Mouse (Mus musculus): Measurements from ENCODE around the gene Mroh3.

The Mroh3 gene

DNA sequence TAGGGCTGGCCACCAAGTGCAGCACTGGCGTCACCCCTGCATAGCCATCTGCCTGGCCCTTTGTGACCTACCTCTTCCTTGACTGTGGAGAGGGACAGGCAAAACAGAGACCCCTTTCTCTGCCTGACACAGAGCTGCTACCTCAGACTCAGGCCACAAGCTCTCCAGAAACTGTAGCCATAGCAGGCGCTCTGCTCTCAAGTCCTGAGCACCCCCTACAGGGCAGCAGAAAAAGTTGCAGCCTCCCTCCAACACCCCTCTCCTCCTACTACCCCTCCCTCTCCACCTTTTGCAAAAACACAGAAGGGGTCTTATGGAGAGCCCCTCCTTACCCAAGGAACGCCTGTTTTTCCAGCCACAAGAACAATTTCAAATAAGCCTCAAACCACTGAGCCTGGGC is at the start of gene Mroh3:
Mroh3 (minus strand) TSS at position 26 of the 400 bp plus-strand sequence.
- DNase-seq = peak; percentile 76

DNA sequence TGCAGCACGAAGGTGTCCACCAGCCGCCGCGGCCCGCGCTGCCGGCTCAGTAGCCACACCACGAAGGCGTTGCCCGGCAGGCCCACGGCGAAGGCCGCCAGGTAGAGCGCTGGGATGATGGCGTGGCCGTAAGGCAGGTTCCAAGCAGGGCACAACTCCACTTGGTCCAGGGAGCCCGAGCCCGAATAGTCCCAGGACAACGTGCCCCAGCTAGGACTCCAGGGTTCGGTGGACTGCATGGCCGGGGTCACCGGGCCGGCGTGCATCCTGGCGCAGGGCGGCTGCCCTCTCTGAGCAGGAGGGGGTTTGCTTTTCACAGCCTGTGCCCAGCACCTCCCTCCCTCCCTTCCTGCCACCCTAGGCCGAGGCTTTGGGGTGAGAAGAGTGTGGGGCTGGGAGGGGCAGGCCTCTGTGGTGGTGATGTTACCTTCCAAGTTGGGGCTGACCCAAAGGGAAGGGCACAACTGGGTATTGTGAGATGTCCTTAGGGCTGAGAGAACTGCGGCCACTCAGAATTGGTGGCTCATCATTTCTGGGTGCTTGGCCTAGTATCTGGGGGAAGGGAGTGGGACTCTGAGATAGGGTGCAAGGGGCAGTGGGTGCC is 48.1 kb upstream of the Mroh3 start, which contains the start of gene Gpr25:
Gpr25 (minus strand) TSS at position 239 of the 604 bp plus-strand sequence.
- DNase-seq = peak; percentile 32

GRCm38 (mm10) chr1:136259893-136260634 is 47.4 kb upstream of the Mroh3 start:
- DNase-seq = peak; percentile 67

DNA sequence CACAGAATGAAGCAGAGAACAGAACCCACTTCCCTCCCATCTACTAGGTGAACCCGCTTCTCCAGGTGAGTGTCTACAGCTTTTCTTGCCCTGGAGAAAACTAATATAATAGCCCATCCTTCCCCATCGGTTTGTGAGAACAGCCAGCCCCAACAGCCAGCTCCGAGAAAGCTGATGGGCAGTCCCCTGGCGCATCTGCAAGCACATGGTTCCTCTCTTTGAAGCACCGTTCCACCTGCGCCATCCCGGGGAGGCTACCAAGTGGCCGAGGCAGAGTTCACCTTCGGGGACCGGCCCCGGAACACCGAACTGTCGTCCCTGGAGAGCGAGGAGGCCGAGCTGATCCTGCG is 46.9 kb upstream of the Mroh3 start:
- DNase-seq = peak; percentile 42

DNA sequence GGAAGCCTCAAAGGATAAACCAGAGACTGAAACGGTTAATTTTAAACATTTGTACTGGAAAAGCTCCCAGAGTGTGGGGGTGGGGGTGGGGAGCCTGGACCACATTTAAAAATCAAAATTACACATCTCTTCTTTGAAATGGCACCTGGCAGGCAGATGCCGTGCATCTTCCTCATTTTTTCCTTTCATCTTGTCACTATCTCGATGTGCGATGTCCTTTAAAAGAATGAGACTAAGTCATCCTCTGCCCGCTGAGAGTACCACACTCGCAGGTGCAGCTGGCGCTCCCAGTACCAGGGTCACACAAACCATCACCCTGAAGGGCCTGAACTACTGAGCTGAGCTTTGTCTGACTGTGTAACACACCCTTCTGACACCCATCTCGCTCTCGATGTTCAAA is 45.9 kb upstream of the Mroh3 start:
- DNase-seq = peak; percentile 55

DNA sequence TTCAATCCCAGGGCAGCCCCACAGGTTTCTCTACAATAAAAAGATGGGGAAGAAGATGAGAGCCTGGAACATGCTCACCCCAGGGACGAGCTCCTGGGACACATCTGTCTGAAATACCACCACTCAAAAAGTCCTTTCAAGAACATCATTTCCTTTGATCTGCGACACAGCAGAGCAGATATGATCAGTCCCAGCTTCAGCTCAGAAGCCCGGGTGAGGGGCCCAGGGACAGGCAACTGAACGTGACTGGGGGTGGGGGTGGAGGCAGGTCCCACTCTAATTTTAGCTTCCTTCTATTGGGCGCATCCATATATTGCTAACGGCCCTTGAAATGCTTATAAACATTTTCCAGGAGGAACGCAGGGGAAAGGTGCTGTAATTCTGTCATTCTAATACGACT is 43.0 kb upstream of the Mroh3 start:
- DNase-seq = peak; percentile 59

DNA sequence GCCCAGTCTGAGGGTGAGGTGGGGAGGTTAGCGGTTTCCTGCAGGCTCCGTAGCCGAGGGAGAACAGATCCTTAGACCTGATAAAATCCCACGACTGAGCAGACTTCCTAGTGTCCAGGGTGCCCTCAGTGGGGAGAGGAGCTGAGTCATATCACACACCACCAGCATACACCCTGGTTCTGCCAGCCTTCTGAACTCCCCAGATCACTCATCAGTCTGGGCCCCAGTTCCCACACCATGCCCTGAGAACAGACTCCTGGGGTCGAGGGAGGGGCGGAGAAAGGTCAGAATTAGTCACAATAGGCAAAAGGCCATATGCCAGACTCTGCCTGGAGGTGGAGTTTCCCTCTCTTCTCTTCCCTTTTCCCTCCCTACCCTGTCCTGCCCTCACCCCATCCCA is 42.5 kb upstream of the Mroh3 start:
- peak; percentile 30 for DNase-seq

DNA sequence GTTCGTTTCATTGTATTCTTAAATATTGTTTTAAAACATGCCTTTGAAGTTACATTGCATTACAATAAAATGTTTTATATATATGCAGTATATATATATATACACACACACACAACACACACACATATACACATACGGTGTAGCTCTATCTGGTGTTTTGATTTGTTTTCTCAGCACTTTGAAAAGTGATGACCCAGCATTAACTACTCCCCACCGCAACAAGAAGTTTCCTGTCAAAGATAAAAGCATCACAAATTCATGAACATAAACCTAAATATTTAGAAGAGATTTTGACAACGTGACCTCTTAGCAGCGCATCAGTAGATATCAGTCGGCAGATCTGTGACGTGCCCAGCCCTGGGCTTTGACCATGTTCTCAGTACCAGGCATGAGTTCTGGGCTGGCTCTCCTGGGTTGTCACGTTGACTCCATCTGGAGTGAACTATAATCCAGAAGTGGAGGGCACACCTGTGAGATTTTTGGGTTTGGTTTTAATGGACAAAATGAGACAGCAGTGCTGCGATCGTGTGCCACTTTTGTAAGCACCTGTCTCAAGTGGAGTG is 42.0 kb upstream of the Mroh3 start:
- DNase-seq = no peak

DNA sequence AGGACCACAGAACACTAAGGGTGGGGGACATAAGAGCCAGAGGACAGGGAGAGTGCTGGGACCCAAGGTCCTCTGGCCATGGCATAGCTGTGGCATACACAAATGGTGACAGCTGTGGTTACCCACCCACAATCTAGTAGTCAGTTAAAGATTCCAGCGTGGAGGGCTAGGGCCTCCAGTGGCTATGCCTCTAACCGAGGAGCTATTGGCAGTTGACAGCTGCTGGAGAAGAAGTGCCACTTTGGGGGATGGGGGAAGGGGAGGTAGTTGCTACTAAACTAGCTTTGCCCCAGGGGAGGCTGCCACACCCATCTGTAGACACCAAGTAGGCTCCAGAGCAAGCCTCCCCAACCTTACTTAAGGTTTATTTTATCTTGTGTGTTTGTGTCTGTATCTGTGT is 40.8 kb upstream of the Mroh3 start:
- peak; percentile 70 for DNase-seq

GRCm38 (mm10) chr1:136249662-136250061 is 37.0 kb upstream of the Mroh3 start:
- DNase-seq = no peak

- peak; percentile 47 for DNase-seq
Observed at GRCm38 (mm10) chr1:136247393-136247792, 34.8 kb upstream of the Mroh3 start.

DNA sequence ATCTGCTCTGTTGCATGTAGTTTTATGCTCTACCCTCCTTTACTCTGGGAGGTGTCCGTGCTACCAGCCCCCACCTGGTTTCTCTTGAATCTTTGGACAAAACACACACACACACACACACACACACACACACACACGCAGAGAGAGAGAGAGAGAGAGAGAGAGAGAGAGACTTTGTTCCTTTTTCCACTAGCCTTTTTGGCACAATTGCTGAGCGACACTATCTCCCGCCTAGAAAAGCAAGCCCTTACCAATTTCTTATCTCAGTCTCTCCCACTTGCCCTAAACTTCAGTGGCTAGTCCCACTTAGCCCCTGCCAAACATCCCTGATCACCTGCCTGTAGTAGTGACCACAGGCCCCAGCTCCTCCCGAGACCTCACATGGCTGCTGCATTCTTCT is 31.8 kb upstream of the Mroh3 start:
- DNase-seq = no peak

DNA sequence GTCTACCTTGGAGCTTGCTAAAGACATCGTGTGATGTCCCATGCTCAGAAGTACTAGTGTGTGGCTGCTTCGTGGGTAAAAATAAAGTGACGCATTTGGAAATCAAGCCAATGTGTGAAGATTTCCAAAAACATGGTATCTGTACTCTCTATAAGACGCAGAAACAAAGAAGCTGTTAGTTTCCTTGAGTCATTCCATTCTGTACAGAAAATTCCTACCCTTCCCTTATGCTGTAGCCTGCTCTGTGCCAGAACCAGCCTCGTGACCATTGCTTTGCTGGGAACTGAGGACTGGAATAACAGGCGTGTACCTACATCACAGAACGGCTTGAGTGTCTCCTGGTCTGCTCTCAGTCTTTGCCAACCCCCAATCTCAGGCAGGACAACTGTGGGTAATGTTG is 29.2 kb upstream of the Mroh3 start:
- no peak for DNase-seq

DNA sequence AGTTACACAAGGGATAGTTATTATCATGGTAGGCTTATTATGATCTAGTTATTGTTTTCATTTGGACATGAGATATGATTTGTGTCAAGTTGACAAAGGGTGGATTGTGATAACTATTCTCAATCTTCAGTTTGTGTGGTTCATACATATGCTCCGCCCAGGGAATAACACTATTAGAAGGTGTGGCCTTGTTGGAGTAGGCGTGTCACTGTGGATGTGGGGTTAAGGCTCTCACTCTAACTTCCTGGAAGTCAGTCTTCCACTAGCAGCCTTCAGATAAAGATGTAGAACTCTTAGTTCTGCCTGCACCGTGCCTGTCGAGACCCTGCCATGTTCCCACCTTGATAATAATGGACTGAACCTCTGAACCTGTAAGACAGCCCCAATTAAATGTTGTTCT is 25.9 kb upstream of the Mroh3 start:
- no peak for DNase-seq

DNA sequence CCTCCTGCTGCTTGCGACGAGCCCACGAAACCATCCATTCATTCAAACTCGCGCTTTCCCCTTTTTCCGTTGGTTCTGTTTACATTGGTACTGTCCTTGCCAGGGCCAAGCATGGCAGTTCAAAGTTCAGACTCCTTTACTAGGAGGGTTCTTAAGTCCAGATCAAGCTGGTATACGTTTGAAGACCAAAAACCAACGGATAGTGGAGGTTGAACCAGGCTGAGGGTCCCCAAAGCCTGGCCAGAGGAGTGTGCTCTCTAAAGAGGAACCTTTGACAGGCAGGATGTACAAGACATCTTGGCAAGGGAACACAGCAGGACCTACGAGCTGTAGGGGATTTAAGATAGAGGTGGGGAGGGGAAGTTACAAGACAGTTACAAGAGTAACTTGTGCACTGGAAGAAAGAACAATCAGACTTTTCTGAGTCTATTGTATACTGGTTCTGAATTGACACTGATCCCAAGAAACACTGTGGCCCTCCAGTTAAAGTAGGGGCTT is 22.0 kb upstream of the Mroh3 start:
- no peak for DNase-seq

DNA sequence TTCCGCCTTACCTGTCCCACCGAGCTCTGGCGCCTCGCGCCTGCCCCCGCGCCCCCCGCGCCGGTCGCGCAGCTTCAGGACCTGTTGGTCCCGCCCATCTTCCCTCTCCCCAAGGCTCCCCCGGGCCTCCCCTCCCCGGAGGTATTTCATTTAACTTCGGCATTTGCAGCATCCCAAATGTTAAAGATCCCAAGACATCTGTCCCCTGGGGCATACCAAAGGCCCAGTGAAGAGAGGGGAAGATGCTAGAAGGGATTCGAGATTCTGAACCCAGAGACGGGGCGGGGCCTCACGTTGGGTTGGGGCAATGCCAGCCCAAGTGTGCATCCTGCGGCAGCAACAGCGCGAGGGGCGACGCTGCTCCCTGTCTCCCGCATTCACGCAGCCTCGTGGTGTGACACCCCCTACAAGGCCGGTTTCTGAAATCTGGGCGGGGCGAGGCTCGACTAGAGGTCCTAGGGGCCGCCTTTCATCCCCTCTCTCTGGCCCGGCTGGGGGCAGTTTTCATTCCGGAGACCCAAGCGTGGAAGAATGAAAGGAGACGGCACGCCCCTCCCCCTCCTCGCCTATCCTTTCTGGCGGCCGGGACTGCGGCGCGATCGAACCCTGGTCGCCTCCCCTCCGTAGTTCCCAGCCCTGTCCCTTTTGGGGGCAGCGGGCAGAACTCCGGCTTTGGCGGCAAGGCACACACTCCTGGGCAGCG is 21.4 kb upstream of the Mroh3 start, which contains the start of gene Inava:
Inava (minus strand) TSS at position 373 of the 703 bp plus-strand sequence.
- peak; percentile 72 for DNase-seq

- DNase-seq = no peak
Observed at GRCm38 (mm10) chr1:136232986-136233790, 20.6 kb upstream of the Mroh3 start.

DNA sequence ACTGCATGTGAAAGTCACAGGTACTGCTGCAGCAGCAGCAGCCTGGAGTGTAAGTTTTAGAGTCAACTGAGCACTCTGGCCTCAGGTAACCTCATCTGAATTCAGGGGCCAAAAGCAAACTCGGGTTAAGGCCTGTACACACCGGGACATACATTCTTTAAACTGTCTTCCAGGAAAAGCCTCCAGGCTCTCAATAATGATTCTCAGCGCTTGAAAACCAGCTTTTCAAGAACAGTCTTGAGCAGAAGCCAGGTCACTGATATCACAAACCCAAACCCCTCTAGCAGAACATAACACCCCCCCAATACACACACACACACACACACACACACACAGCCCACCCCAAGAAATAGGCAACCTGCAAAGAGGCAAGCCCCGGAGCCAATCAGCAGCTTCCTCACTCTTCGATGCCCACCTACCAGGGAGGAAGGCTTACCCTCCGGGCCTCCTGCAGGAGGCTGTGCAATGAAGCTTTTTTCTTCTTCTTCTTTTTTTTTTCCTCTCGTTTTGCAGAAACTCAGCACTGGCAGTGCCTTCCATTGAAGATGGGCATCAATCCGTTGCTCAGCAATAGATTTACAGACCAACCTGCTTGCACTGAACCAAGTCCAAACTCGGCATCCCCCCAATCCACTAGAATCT is 19.8 kb upstream of the Mroh3 start:
- DNase-seq = peak; percentile 49

DNA sequence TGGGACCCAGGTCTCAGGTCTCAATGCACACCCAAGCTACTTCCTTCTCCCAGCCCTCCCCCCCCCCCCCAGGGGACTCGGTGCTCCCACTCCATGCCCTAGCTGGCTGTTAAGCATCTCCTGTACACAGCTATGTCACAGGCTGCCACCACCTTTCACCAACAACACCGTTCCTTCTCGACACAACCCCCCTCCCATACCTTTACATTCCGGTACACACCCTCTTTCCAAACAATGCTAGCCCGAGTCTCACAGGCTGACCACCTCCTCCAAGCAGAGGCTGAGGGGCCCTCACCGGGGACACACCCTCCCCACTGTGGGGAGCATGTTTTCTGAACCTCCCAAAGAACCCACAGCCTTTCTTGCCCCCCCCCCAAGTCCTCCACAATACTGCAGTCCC is 19.0 kb upstream of the Mroh3 start:
- DNase-seq = no peak

DNA sequence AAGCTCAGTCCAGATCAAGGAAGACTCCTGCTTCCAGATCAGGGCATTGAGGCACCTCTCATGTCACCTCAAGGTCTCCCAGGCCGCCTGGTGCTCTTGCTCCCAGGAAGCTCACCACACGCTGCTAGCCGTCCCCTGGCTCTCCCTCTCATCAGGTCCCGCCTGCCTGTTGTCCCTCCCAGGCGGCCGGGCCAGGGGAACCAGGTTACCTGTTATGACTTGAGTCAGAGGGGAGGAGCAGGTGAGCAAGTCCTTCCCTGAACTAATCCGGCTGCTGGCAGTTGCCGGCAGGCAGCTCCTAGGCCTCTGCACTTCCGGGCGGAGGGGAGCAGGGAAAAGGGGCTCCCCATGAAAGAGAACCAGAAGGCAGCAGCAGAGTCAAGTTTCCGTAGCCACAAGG is 17.6 kb upstream of the Mroh3 start:
- DNase-seq = no peak

DNA sequence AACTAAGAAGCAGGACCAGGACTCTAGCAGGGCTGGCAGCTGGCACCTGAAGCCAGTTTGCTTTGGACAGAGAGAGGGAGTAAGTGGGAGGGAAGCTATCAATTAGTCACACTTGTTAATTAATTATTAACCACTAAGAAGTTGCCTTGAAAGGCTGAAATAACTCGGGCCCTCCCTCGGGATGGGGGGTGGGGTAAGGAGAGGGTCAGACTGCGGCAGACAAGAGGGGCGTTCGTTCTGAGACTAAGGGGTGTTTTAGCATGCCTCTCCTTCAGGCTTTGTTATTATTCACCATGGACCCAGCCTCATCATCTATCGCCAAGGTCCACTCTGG is 16.4 kb upstream of the Mroh3 start:
- no peak for DNase-seq

GRCm38 (mm10) chr1:136228328-136229039 is 15.9 kb upstream of the Mroh3 start:
- DNase-seq = peak; percentile 53
